Mouse (Mus musculus) brown adipose tissue, adult 24 weeks (tissue): Measurements from ENCODE around the gene Mepce. TPM values are rescaled to one million over a fixed set of nuclear protein-coding genes. Genes with fewer than 3 reads are reported as not detected.
A peak's percentile ranks its signal among the peaks of the same experiment; 100 is the strongest.

Experiments used
- H3K27ac ChIP-seq: fragments of 200-500 bp; replicated peaks from 2 replicates; pipeline ENCODE4 v1.5.1; 2012; ENCODE audit warnings: low read depth, mild to moderate bottlenecking, low read length
- H3K4me1 ChIP-seq: fragments of 200-500 bp; 2 replicates; pipeline ENCODE4 v1.6.1; 2012; ENCODE audit warnings: low read length, mixed read lengths; ENCODE audit not compliant: control insufficient read depth, insufficient read depth, insufficient read length
- H3K4me3 ChIP-seq: fragments of 200-500 bp; 2 replicates; pipeline ENCODE4 v1.5.1; 2012; ENCODE audit warnings: low read depth, mild to moderate bottlenecking, low read length, moderate library complexity; ENCODE audit not compliant: insufficient read depth
- polyA plus RNA-seq: library from polyadenylated mRNA; stranded (reverse); fragments of >200 nt; gene quantifications from 2 replicates; pipeline ENCODE4 v1.2.4, GENCODE M21; 2012; ENCODE audit not compliant: missing spikeins, insufficient read depth, insufficient read length

The Mepce gene
- polyA plus RNA-seq, 1 experiment: 14.3 TPM

GRCm38 (mm10) chr5:137744197-137744596 lies 43.3 kb downstream of the Mepce start:
- Histone ChIP-seq H3K4me1 (peaks cover 11% of the 10 kb centered on the region), H3K27ac (no peak overlapping the region), H3K4me3 (no peak overlapping the region)

- H3K27ac ChIP-seq: no peak overlapping the region
- peaks cover 5% of the 10 kb centered on the region for H3K4me1 ChIP-seq
- no peak overlapping the region for H3K4me3 ChIP-seq
Measured at GRCm38 (mm10) chr5:137742836-137743235, 44.6 kb downstream of the Mepce start.

- Histone ChIP-seq H3K4me1 (no peaks in the 10 kb centered on the region; the same call in 1 of the 2 replicates), H3K27ac (no peak overlapping the region), H3K4me3 (no peak overlapping the region)
Measured at GRCm38 (mm10) chr5:137742048-137742447, 45.4 kb downstream of the Mepce start.

GRCm38 (mm10) chr5:137741023-137741931 lies 46.2 kb downstream of the Mepce start, which contains the start of gene Nyap1:
TSS of gene Nyap1 (minus strand) at chr5:137741607.
- no peaks in the 10 kb centered on the region for H3K4me1 ChIP-seq
- H3K4me3 ChIP-seq: peak within 1 kb of the TSS; percentile 75
- H3K27ac ChIP-seq: no peak within 1 kb of the TSS

- Histone ChIP-seq H3K27ac (no peak overlapping the region), H3K4me3 (peak overlapping the region; percentile 44), H3K4me1 (no peaks in the 10 kb centered on the region)
Measured at GRCm38 (mm10) chr5:137740506-137740905, 46.9 kb downstream of the Mepce start.

GRCm38 (mm10) chr5:137739471-137739870 lies 48.0 kb downstream of the Mepce start:
- H3K27ac ChIP-seq: no peak overlapping the region
- H3K4me3 ChIP-seq: no peak overlapping the region
- no peaks in the 10 kb centered on the region for H3K4me1 ChIP-seq

- Histone ChIP-seq H3K4me3 (no peak overlapping the region), H3K4me1 (no peaks in the 10 kb centered on the region), H3K27ac (no peak overlapping the region)
Measured at GRCm38 (mm10) chr5:137738516-137738915, 48.9 kb downstream of the Mepce start.

- Histone ChIP-seq H3K4me1 (no peaks in the 10 kb centered on the region), H3K27ac (no peak overlapping the region), H3K4me3 (no peak overlapping the region)
Measured at GRCm38 (mm10) chr5:137737400-137737940, 50.0 kb downstream of the Mepce start.

- Histone ChIP-seq H3K4me3 (no peak overlapping the region), H3K4me1 (no peaks in the 10 kb centered on the region), H3K27ac (no peak overlapping the region)
Measured at GRCm38 (mm10) chr5:137734289-137735061, 53.0 kb downstream of the Mepce start.

GRCm38 (mm10) chr5:137733638-137734288 lies 53.7 kb downstream of the Mepce start:
- Histone ChIP-seq H3K27ac (no peak overlapping the region), H3K4me3 (no peak overlapping the region), H3K4me1 (no peaks in the 10 kb centered on the region)

Other genes with a start within 250 kb of the Mepce start
- not detected in 2 replicates for gene Actl6b, start 234.1 kb downstream of the Mepce start, polyA plus RNA-seq
- gene Tfr2, start 217.8 kb downstream of the Mepce start, polyA plus RNA-seq: 4.6 and 6.1 TPM in 2 replicates
- gene Mospd3, start 186.6 kb downstream of the Mepce start, polyA plus RNA-seq: 31.1 and 45.9 TPM in 2 replicates
- 66.8 and 89.9 TPM in 2 replicates for gene Pcolce, start 173.9 kb downstream of the Mepce start, polyA plus RNA-seq
- not detected in 2 replicates for gene Fbxo24, start 158.7 kb downstream of the Mepce start, polyA plus RNA-seq
- gene Lrch4, start 158.5 kb downstream of the Mepce start, polyA plus RNA-seq: 11.5 and 13.6 TPM in 2 replicates
- gene Gm20605, start 158.5 kb downstream of the Mepce start, polyA plus RNA-seq: 0.95 and 2.3 TPM in 2 replicates
- gene Sap25, start 146.3 kb downstream of the Mepce start, polyA plus RNA-seq: 2.0 TPM in 1 of 2 replicates, not detected in the other
- 22.0 and 26.4 TPM in 2 replicates for gene Irs3, start 141.9 kb downstream of the Mepce start, polyA plus RNA-seq
- gene Agfg2, start 102.9 kb downstream of the Mepce start, polyA plus RNA-seq: 16.2 and 17.6 TPM in 2 replicates
- not detected in 2 replicates for gene Nyap1, start 46.0 kb downstream of the Mepce start, polyA plus RNA-seq
- gene Tsc22d4, start 41.9 kb downstream of the Mepce start, polyA plus RNA-seq: 21.4 and 24.0 TPM in 2 replicates
- 15.1 and 15.4 TPM in 2 replicates for gene Ppp1r35, start 8.8 kb downstream of the Mepce start, polyA plus RNA-seq
- gene Zcwpw1, start 143 bp upstream of the Mepce start, polyA plus RNA-seq: 2.9 and 4.9 TPM in 2 replicates
- gene Pilra, start 48.6 kb upstream of the Mepce start, polyA plus RNA-seq: 1.3 TPM in 1 of 2 replicates, not detected in the other
- 1.0 and 1.4 TPM in 2 replicates for gene Pilrb1, start 70.5 kb upstream of the Mepce start, polyA plus RNA-seq
- 2.5 and 5.5 TPM in 2 replicates for gene Pilrb2, start 84.2 kb upstream of the Mepce start, polyA plus RNA-seq
- not detected in 2 replicates for gene Cyp3a13, start 134.0 kb upstream of the Mepce start, polyA plus RNA-seq
- gene Gjc3, start 175.4 kb upstream of the Mepce start, polyA plus RNA-seq: 0.24 TPM in 1 of 2 replicates, not detected in the other
- 2.9 TPM in 1 of 2 replicates, not detected in the other for gene Azgp1, start 193.9 kb upstream of the Mepce start, polyA plus RNA-seq
- not detected in 2 replicates for gene Smok3a, start 233.6 kb upstream of the Mepce start, polyA plus RNA-seq
- gene Smok3b, start 233.8 kb upstream of the Mepce start, polyA plus RNA-seq: not detected in 2 replicates